Mouse (Mus musculus) liver, adult 2 months (tissue): ENCODE measurements around the gene Oas1c. TPM values are rescaled to one million over a fixed set of nuclear protein-coding genes. Genes with fewer than 3 reads are reported as not detected.
"Not testable (repeated sequence)": the region's sequence is repeated elsewhere in the genome, so short reads cannot be mapped to it uniquely, and the experiment has no call there.

Experiments used
- DNase-seq: peaks from one replicate; pipeline ENCODE4 v3.0.0-alpha.2; 2011; ENCODE audit warnings: low read depth, low spot score; ENCODE audit errors: extremely low read depth
- H3K27ac ChIP-seq: fragments of 200-500 bp; replicated peaks from 2 replicates; pipeline ENCODE4 v1.5.1; 2012; ENCODE audit warnings: low read depth, mild to moderate bottlenecking, control low read depth, inconsistent platforms, low read length; ENCODE audit not compliant: insufficient read depth
- H3K27me3 ChIP-seq: fragments of 200-500 bp; 2 replicates; pipeline ENCODE4 v1.6.1; 2012; ENCODE audit warnings: mild to moderate bottlenecking, moderate library complexity, low read length, inconsistent platforms; ENCODE audit not compliant: control insufficient read depth, insufficient read depth
- H3K36me3 ChIP-seq: fragments of 200-500 bp; 2 replicates; pipeline ENCODE4 v1.6.1; 2012; ENCODE audit warnings: low read length, inconsistent platforms; ENCODE audit not compliant: control insufficient read depth, insufficient read depth
- H3K4me1 ChIP-seq: fragments of 200-500 bp; 2 replicates; pipeline ENCODE4 v1.6.1; 2011; ENCODE audit warnings: low read length; ENCODE audit not compliant: control insufficient read depth, insufficient read depth
- H3K4me3 ChIP-seq: fragments of 200-500 bp; 2 replicates; pipeline ENCODE4 v1.5.1; 2011; ENCODE audit warnings: low read depth, mild to moderate bottlenecking, control low read depth, low read length, moderate library complexity; ENCODE audit not compliant: insufficient read depth
- H3K79me2 ChIP-seq: fragments of 200-500 bp; 2 replicates; pipeline ENCODE4 v1.6.1; 2012; ENCODE audit warnings: inconsistent platforms, mild to moderate bottlenecking, low read length, moderate library complexity; ENCODE audit not compliant: control insufficient read depth, insufficient read depth
- H3K9ac ChIP-seq: fragments of 200-500 bp; 2 replicates; pipeline ENCODE4 v1.6.1; 2012; ENCODE audit warnings: low read depth, mild to moderate bottlenecking, control low read depth, inconsistent platforms, low read length
- CTCF ChIP-seq: fragments of 200-500 bp; IDR thresholded peaks from 2 replicates; pipeline ENCODE4 v1.5.1; 2011; ENCODE audit warnings: low read depth, low read length, control low read depth
- POLR2A ChIP-seq: fragments of 200-500 bp; IDR thresholded peaks from 2 replicates; pipeline ENCODE4 v1.6.1; 2011; ENCODE audit warnings: low read length, control low read depth; ENCODE audit not compliant: insufficient read depth; ENCODE audit errors: extremely low read depth
- WGBS: fragments of 180-500 bp; shearing (Covaris S2); methylation state at CpG from one replicate; pipeline ENCODE4 v1.1.7; 2018; 5-methylcytosine and 5-hydroxymethylcytosine counted together
- polyA plus RNA-seq: library from polyadenylated mRNA; depleted of rRNA; stranded (reverse); fragments of >200 nt; gene quantifications from 2 replicates; pipeline ENCODE4 v1.2.3, GENCODE M21; 2012
- total RNA-seq: library from RNA; depleted of rRNA; stranded (reverse); fragments of >200 nt; gene quantifications from 2 replicates; pipeline ENCODE4 v1.2.3, GENCODE M21; 2014

Gene Oas1c
- total and polyA plus RNA-seq, 2 experiments: 1.5 to 1.6 TPM

DNA sequence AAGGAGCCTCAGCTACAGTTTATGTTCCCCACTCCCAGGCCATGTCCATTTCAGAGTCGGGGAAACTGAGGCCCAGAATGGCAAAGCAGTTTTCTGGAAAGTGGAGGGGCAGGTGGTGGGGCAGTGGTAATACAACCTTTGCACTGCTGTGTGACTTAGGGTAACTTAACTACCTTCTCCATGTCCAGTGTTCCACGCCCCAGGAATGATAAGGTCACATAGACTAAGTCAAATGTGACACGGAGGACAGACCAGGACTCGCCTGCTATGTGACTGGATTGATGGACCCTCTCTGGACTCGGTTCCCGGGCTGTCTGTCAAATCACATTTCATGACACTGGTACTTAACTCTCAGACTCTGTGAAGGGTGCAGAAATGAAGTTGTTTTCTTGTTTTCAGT lies 709 bp upstream of the Oas1c start:
- Histone ChIP-seq H3K4me1 (peaks cover 5% of the 10 kb centered on the region; the same call in 1 of the 2 replicates), H3K9ac (peak overlapping the region; percentile 63), H3K27me3 (no peaks in the 10 kb centered on the region), H3K79me2 (peaks cover 9% of the 10 kb centered on the region; the same call in 1 of the 2 replicates), H3K4me3 (peak overlapping the region; percentile 64), H3K27ac (peak overlapping the region; percentile 21; the same call in 1 of the 2 replicates), H3K36me3 (no peaks in the 10 kb centered on the region)
- TF ChIP-seq CTCF: no peak
- TF ChIP-seq POLR2A: no peak
- DNase-seq: no peak
- 61% methylated on average over 6 of the region's 6 CpGs for WGBS

DNA sequence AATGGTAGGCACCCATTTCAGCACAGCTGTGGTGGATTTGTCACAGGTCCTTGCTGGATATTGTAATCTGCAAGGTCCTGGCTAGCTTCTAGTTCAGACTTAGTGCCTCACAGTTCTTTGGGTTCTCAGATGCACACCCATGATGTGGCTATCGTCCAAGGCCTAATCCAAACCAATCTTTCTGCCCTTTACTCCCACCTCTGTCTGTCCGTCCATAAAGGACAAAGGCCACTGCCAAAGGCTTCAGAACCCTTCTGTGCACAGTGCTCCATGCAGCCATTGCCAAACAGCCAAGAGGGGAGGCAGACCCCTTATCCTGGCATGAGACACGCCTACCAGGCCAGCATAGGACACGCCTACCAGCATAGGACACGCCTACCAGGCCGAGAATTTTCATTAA lies 3.1 kb downstream of the Oas1c start:
- peak; percentile 43 for DNase-seq
- WGBS: 30% methylated on average over 6 of the region's 6 CpGs

DNA sequence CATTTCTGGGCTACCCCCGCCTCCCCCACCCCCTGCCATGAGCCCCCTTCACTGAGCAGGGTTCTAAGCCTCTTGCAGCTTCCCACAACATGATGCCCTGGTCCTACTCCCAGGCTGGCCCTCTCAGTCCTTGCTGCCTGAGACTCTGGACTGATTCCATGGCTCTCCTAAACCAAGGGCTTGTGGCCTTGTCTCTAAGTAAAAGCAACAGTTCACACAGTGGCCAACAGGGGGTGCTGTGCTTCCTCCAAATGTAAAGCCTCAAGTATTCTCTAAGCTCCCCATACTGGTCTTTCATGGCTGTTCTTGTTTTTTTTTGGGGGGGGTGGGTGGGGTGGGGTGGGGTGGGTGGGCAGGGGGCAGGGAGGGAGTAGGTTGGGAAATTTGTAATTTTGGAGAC lies 5.9 kb downstream of the Oas1c start:
- no peaks in the 10 kb centered on the region for H3K36me3 ChIP-seq
- no peaks in the 10 kb centered on the region for H3K27me3 ChIP-seq
- no peak overlapping the region for H3K4me3 ChIP-seq
- H3K9ac ChIP-seq: no peak overlapping the region
- no peaks in the 10 kb centered on the region for H3K79me2 ChIP-seq
- no peaks in the 10 kb centered on the region for H3K4me1 ChIP-seq
- 100% methylated on average over 1 of the region's 1 CpGs for WGBS
- H3K27ac ChIP-seq: no peak overlapping the region
- peak; percentile 65 for DNase-seq
- TF ChIP-seq CTCF: peak; percentile 58
- no peak for TF ChIP-seq POLR2A

More for the DNA sequence above, 3.1 kb downstream of the Oas1c start:
- H3K4me1 ChIP-seq: peaks cover 5% of the 10 kb centered on the region; the same call in 1 of the 2 replicates
- H3K36me3 ChIP-seq: no peaks in the 10 kb centered on the region
- no peak overlapping the region for H3K9ac ChIP-seq
- no peak for TF ChIP-seq CTCF
- no peak for TF ChIP-seq POLR2A
- H3K27ac ChIP-seq: no peak overlapping the region
- H3K79me2 ChIP-seq: peaks cover 7% of the 10 kb centered on the region; the same call in 1 of the 2 replicates
- no peak overlapping the region for H3K4me3 ChIP-seq
- H3K27me3 ChIP-seq: no peaks in the 10 kb centered on the region

DNA sequence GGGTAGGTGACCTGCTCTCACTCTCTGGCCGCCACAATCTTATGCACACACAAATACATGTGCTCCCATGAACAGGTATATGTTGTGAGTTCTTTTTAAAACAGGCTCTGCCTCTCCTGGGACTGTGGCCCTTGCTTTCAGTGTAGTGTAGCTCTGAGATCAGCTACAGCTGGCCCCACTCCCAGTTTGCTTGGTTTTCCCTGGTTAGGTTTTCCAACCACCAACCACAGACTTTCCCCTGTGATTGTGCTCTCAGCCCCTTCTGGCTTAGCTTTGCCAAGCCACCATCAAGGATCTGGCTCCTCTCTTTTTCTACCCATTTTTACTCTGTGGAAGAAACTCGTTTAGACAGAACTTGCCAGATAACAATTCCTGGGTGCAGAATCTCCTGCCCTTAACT lies 8.7 kb downstream of the Oas1c start:
- H3K36me3 ChIP-seq: no peaks in the 10 kb centered on the region
- WGBS: 67% methylated on average over 2 of the region's 2 CpGs

DNA sequence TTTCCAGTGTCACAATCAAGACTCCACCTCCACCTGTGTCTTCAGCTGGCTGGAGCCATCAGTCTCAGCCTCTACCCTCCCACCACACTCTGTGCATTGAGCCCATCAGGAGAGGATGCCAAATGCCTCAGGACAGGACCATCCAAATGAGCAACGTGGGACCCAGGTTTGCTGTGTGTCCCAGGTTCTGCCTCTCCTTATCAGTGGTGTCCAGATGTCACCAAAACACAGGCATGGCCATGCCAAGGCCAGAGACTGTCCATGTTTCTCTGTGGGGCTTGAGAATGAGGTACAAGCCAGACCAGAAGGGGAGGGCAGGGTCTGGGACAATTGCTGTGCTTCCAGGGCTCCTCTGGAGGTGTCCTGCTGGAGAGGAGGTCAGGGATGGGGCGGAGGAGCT lies 13.4 kb downstream of the Oas1c start:
- not testable (repeated sequence) for H3K4me3 ChIP-seq, H3K27ac ChIP-seq, H3K4me1 ChIP-seq, H3K79me2 ChIP-seq, H3K9ac ChIP-seq, H3K36me3 ChIP-seq, DNase-seq, H3K27me3 ChIP-seq
- 54% methylated on average over 2 of the region's 2 CpGs for WGBS

More for the DNA sequence above, 8.7 kb downstream of the Oas1c start:
- H3K79me2 ChIP-seq: no peaks in the 10 kb centered on the region
- no peak overlapping the region for H3K4me3 ChIP-seq
- H3K4me1 ChIP-seq: no peaks in the 10 kb centered on the region
- H3K9ac ChIP-seq: no peak overlapping the region
- no peaks in the 10 kb centered on the region for H3K27me3 ChIP-seq
- TF ChIP-seq CTCF (no peak), POLR2A (no peak)
- DNase-seq: no peak
- no peak overlapping the region for H3K27ac ChIP-seq

DNA sequence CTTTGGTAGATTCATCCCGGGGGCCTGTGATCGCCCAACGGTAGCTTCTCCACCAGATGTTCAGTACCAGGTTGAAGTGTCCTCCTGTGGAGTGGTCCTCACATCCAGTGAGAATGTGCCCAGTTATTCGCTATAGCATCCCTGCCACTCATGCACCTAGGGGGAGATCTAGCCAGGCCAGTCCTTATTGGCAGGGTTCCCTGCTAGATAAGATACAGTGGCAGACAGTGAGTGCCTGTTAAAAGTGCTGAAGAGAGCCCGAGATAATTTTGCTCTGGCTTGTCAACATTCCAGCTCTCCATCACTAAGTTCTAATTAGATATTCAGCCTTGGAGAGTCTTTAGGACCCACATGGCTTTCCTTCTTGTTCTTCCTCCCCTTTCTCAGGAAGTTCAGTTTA lies 14.2 kb downstream of the Oas1c start:
- H3K4me1 ChIP-seq, DNase-seq, H3K36me3 ChIP-seq, H3K27ac ChIP-seq, H3K79me2 ChIP-seq, H3K27me3 ChIP-seq, H3K9ac ChIP-seq, H3K4me3 ChIP-seq: not testable (repeated sequence)
- WGBS: 70% methylated on average over 5 of the region's 5 CpGs

DNA sequence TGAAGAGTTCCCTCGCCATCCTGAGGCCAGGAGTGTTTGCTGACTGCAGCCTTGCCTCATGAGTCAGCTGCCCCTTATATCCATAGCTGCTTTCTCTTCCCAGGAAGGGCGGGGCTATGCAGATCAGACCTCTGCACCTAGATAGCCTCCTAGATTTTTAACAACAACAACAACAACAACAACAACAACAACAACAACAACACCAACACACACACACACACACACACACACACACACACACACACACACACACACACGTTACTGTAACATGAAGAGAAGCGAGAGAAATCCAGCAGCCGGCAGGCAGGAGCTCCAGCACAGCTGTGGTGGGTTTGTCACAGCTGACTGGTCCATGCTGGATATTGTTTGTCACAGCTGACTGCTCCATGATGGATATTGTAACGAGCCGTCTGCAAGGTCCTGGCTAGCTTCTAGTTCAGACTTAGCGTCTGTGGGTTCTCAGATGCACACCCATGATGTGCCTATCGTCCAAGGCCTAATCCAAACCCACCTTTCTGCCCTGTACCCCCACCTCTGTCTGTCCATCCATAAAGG lies 16.8 kb downstream of the Oas1c start, which contains the start of gene Oas1e:
Gene Oas1e (minus strand): TSS at position 51 of the 555 bp plus-strand sequence.
- H3K9ac ChIP-seq, H3K4me1 ChIP-seq, H3K27me3 ChIP-seq, H3K79me2 ChIP-seq, H3K36me3 ChIP-seq, DNase-seq, H3K27ac ChIP-seq, H3K4me3 ChIP-seq: not testable (repeated sequence)
- WGBS: 70% methylated on average over 9 of the region's 9 CpGs
